Mouse (Mus musculus) liver, embryonic 15.5 days (tissue): ENCODE measurements around the gene Tbx1. TPM values are rescaled to one million over a fixed set of nuclear protein-coding genes. Genes with fewer than 3 reads are reported as not detected.

Experiments used
- ATAC-seq: fragments of 200-750 bp; cut with Nextera tagmentation; 2 replicates; pipeline ENCODE4 v1.8.0; 2017; ENCODE audit warnings: moderate number of reproducible peaks, mild to moderate bottlenecking, moderate library complexity; ENCODE audit not compliant: insufficient read depth
- H3K27ac ChIP-seq: fragments of 300-500 bp; sonication (generic); replicated peaks from 2 replicates; pipeline ENCODE4 v1.5.1; 2015; ENCODE audit warnings: mild to moderate bottlenecking, inconsistent platforms
- H3K27me3 ChIP-seq: fragments of 300-500 bp; sonication (generic); 2 replicates; pipeline ENCODE4 v1.6.1; 2015; ENCODE audit warnings: mild to moderate bottlenecking, inconsistent platforms
- H3K36me3 ChIP-seq: fragments of 300-500 bp; sonication (generic); replicated peaks from 2 replicates; pipeline ENCODE4 v1.6.1; 2015; ENCODE audit warnings: moderate library complexity, mild to moderate bottlenecking, inconsistent platforms
- H3K4me1 ChIP-seq: fragments of 300-500 bp; sonication (generic); replicated peaks from 2 replicates; pipeline ENCODE4 v1.6.1; 2015; ENCODE audit warnings: inconsistent platforms
- H3K4me2 ChIP-seq: fragments of 300-500 bp; sonication (generic); 2 replicates; pipeline ENCODE4 v1.6.1; 2015; ENCODE audit warnings: moderate library complexity, mild to moderate bottlenecking, inconsistent platforms
- H3K4me3 ChIP-seq: fragments of 300-500 bp; sonication (generic); replicated peaks from 2 replicates; pipeline ENCODE4 v1.5.1; 2015; ENCODE audit warnings: mild to moderate bottlenecking, inconsistent platforms
- H3K9ac ChIP-seq: fragments of 300-500 bp; sonication (generic); 2 replicates; pipeline ENCODE4 v1.6.1; 2015; ENCODE audit warnings: moderate library complexity, mild to moderate bottlenecking, inconsistent platforms
- H3K9me3 ChIP-seq: fragments of 300-500 bp; sonication (generic); replicated peaks from 2 replicates; pipeline ENCODE4 v1.6.1; 2016; ENCODE audit warnings: inconsistent platforms
- WGBS: fragments of 180-500 bp; shearing (Covaris S2); methylation state at CpG from one replicate; pipeline ENCODE4 v1.1.7; 2015; ENCODE audit warnings: mixed read lengths; ENCODE audit not compliant: insufficient replicate concordance; 5-methylcytosine and 5-hydroxymethylcytosine counted together
- polyA plus RNA-seq: library from polyadenylated mRNA; unstranded; fragments of >200 nt; fragmentation: Nextera tagmentation; extraction: Ambion mirVana; gene quantifications from 2 replicates; pipeline ENCODE4 v1.2.1, GENCODE M21; 2015

Tbx1 gene
- polyA plus RNA-seq, 1 experiment from 2014 or later: 0.23 TPM

- Histone ChIP-seq H3K9ac (no peak overlapping the region), H3K36me3 (no peaks in the 10 kb centered on the region), H3K4me1 (peaks cover 12% of the 10 kb centered on the region), H3K27me3 (peaks cover 60% of the 10 kb centered on the region), H3K27ac (no peak overlapping the region), H3K4me2 (no peak overlapping the region), H3K9me3 (no peaks in the 10 kb centered on the region), H3K4me3 (no peak overlapping the region)
- 14% methylated on average over 5 of the region's 5 CpGs for WGBS
- no peak for ATAC-seq
Observed at GRCm38 (mm10) chr16:18577599-18578160, 12.8 kb downstream of the Tbx1 start.

- H3K36me3 ChIP-seq: no peaks in the 10 kb centered on the region
- 31% methylated on average over 3 of the region's 3 CpGs for WGBS
- peaks cover 54% of the 10 kb centered on the region for H3K27me3 ChIP-seq
- H3K4me1 ChIP-seq: peaks cover 11% of the 10 kb centered on the region
- no peak overlapping the region for H3K9ac ChIP-seq
- H3K27ac ChIP-seq: no peak overlapping the region
- no peak overlapping the region for H3K4me3 ChIP-seq
- no peaks in the 10 kb centered on the region for H3K9me3 ChIP-seq
- ATAC-seq: no peak
- H3K4me2 ChIP-seq: no peak overlapping the region
Observed at GRCm38 (mm10) chr16:18577071-18577470, 13.4 kb downstream of the Tbx1 start.

GRCm38 (mm10) chr16:18574196-18574595, 16.3 kb downstream of the Tbx1 start:
- ATAC-seq: no peak
- H3K4me3 ChIP-seq: no peak overlapping the region
- H3K36me3 ChIP-seq: no peaks in the 10 kb centered on the region
- no peak overlapping the region for H3K4me2 ChIP-seq
- no peaks in the 10 kb centered on the region for H3K9me3 ChIP-seq
- 61% methylated on average over 8 of the region's 8 CpGs for WGBS
- H3K27ac ChIP-seq: no peak overlapping the region
- H3K27me3 ChIP-seq: peaks cover 25% of the 10 kb centered on the region
- no peaks in the 10 kb centered on the region for H3K4me1 ChIP-seq
- H3K9ac ChIP-seq: no peak overlapping the region

- Histone ChIP-seq H3K9ac (no peak overlapping the region), H3K4me3 (no peak overlapping the region), H3K36me3 (no peaks in the 10 kb centered on the region), H3K4me2 (no peak overlapping the region), H3K4me1 (no peaks in the 10 kb centered on the region), H3K27me3 (peaks cover 4% of the 10 kb centered on the region; the same call in 1 of the 2 replicates), H3K9me3 (no peaks in the 10 kb centered on the region), H3K27ac (no peak overlapping the region)
- 60% methylated on average over 7 of the region's 7 CpGs for WGBS
- no peak for ATAC-seq
Observed at GRCm38 (mm10) chr16:18568599-18568998, 21.9 kb downstream of the Tbx1 start.

- Histone ChIP-seq H3K9ac (no peak overlapping the region), H3K27ac (no peak overlapping the region), H3K9me3 (no peaks in the 10 kb centered on the region), H3K4me1 (no peaks in the 10 kb centered on the region), H3K4me3 (no peak overlapping the region), H3K27me3 (peaks cover 4% of the 10 kb centered on the region; the same call in 1 of the 2 replicates), H3K4me2 (no peak overlapping the region), H3K36me3 (no peaks in the 10 kb centered on the region)
- WGBS: 63% methylated on average over 2 of the region's 2 CpGs
- no peak for ATAC-seq
Observed at GRCm38 (mm10) chr16:18564472-18564871, 26.0 kb downstream of the Tbx1 start.

GRCm38 (mm10) chr16:18556461-18556860, 34.0 kb downstream of the Tbx1 start:
- H3K9me3 ChIP-seq: no peaks in the 10 kb centered on the region
- WGBS: 82% methylated on average over 3 of the region's 3 CpGs
- no peak overlapping the region for H3K27ac ChIP-seq
- no peak overlapping the region for H3K4me2 ChIP-seq
- no peak overlapping the region for H3K4me3 ChIP-seq
- no peak overlapping the region for H3K9ac ChIP-seq
- ATAC-seq: no peak
- no peaks in the 10 kb centered on the region for H3K4me1 ChIP-seq
- H3K36me3 ChIP-seq: no peaks in the 10 kb centered on the region
- H3K27me3 ChIP-seq: no peaks in the 10 kb centered on the region

GRCm38 (mm10) chr16:18555235-18555935, 35.1 kb downstream of the Tbx1 start:
- Histone ChIP-seq H3K27me3 (no peaks in the 10 kb centered on the region), H3K27ac (no peak overlapping the region), H3K36me3 (no peaks in the 10 kb centered on the region), H3K9me3 (no peaks in the 10 kb centered on the region), H3K9ac (no peak overlapping the region), H3K4me1 (no peaks in the 10 kb centered on the region), H3K4me2 (no peak overlapping the region), H3K4me3 (no peak overlapping the region)
- no peak for ATAC-seq
- 66% methylated on average over 17 of the region's 17 CpGs for WGBS

- no peak overlapping the region for H3K9ac ChIP-seq
- H3K4me3 ChIP-seq: no peak overlapping the region
- no peak overlapping the region for H3K4me2 ChIP-seq
- no peaks in the 10 kb centered on the region for H3K9me3 ChIP-seq
- no peaks in the 10 kb centered on the region for H3K4me1 ChIP-seq
- 34% methylated on average over 2 of the region's 2 CpGs for WGBS
- H3K27ac ChIP-seq: no peak overlapping the region
- ATAC-seq: no peak
- H3K27me3 ChIP-seq: no peaks in the 10 kb centered on the region
- no peaks in the 10 kb centered on the region for H3K36me3 ChIP-seq
Observed at GRCm38 (mm10) chr16:18554721-18555120, 35.8 kb downstream of the Tbx1 start.

GRCm38 (mm10) chr16:18552106-18552710, 38.3 kb downstream of the Tbx1 start:
- no peaks in the 10 kb centered on the region for H3K27me3 ChIP-seq
- no peaks in the 10 kb centered on the region for H3K9me3 ChIP-seq
- H3K9ac ChIP-seq: no peak overlapping the region
- H3K4me2 ChIP-seq: no peak overlapping the region
- no peaks in the 10 kb centered on the region for H3K4me1 ChIP-seq
- H3K27ac ChIP-seq: no peak overlapping the region
- H3K36me3 ChIP-seq: no peaks in the 10 kb centered on the region
- no peak for ATAC-seq
- 63% methylated on average over 11 of the region's 11 CpGs for WGBS
- H3K4me3 ChIP-seq: no peak overlapping the region

GRCm38 (mm10) chr16:18551604-18552003, 38.9 kb downstream of the Tbx1 start:
- H3K4me2 ChIP-seq: no peak overlapping the region
- no peaks in the 10 kb centered on the region for H3K36me3 ChIP-seq
- H3K9ac ChIP-seq: no peak overlapping the region
- H3K9me3 ChIP-seq: no peaks in the 10 kb centered on the region
- no peak for ATAC-seq
- WGBS: 55% methylated on average over 9 of the region's 9 CpGs
- H3K4me3 ChIP-seq: no peak overlapping the region
- H3K4me1 ChIP-seq: no peaks in the 10 kb centered on the region
- H3K27me3 ChIP-seq: no peaks in the 10 kb centered on the region
- H3K27ac ChIP-seq: no peak overlapping the region

- Histone ChIP-seq H3K4me3 (no peak overlapping the region), H3K27ac (no peak overlapping the region), H3K27me3 (no peaks in the 10 kb centered on the region), H3K4me1 (no peaks in the 10 kb centered on the region), H3K9ac (no peak overlapping the region), H3K36me3 (no peaks in the 10 kb centered on the region), H3K4me2 (no peak overlapping the region), H3K9me3 (no peaks in the 10 kb centered on the region)
- 72% methylated on average over 5 of the region's 5 CpGs for WGBS
- no peak for ATAC-seq
Observed at GRCm38 (mm10) chr16:18547891-18548290, 42.6 kb downstream of the Tbx1 start.
